Mouse (Mus musculus): ENCODE results near the gene Fut7. TPM values are rescaled to one million over a fixed set of nuclear protein-coding genes. Genes with fewer than 3 reads are reported as not detected.

Gene Fut7
- polyA plus RNA-seq, 1 experiment from 2014 or later: not detected

DNA sequence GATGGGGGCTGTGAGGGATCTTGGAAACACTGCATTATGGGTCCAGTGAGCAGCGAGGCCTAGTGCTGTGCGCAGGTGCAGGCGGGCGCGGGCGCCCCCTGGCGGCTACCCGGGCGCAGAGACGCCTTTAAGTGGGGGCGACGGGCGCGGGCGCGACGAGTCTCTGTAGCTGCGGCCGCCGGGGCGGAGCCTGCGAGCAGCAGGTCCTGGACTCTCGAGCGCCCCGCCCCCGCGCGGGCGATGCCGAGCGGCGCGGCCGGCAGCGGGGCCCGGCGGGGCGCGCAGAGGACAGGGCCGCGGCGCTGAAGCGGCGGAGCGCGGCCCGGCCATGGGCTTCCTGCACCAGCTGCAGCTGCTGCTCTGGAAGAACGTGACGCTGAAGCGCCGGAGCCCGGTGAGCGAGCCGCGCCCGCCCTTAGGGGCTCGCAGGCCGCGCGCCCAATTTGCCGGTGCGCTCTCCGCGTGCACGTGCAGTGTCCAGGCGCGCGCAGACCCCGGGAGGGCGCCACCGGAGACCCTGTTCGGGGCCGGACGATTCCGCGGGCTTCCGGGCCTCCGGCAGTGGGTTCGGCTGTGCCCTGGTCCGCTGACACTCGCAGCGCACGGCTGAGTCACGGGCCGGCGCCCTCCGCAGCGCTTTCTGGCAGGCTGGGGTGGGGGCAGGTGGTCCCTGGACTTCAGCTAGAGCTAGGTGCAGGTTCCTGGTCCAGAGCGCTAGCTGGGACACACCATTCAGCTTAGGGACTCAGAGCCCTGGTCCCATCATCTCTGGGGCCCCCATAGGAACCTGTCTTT lies 5.6 kb downstream of the Fut7 start, which contains the start of gene Abca2:
TSS of gene Abca2 (plus strand) at position 262 of the 795 bp plus-strand sequence.
- under 1% methylated on average over 89 of the region's 89 CpGs for WGBS
- H3K27me3 ChIP-seq (ENCODE audit: insufficient read depth, poor library complexity, severe bottlenecking): peaks cover 78% of the 10 kb centered on the region

GRCm38 (mm10) chr2:25429435-25430180 lies 6.5 kb downstream of the Fut7 start:
- peak overlapping the region; percentile 85 for H3K4me3 ChIP-seq
- no peaks in the 10 kb centered on the region for H3K36me3 ChIP-seq
- no peaks in the 10 kb centered on the region for H3K9me3 ChIP-seq
- no peak for DNase-seq (ENCODE audit: low spot score)
- peak overlapping the region; percentile 92; the same call in 1 of the 2 replicates for H3K27ac ChIP-seq
- peaks cover 51% of the 10 kb centered on the region for H3K4me1 ChIP-seq (replicated peaks)
- peaks cover 76% of the 10 kb centered on the region for H3K27me3 ChIP-seq (ENCODE audit: insufficient read depth, poor library complexity, severe bottlenecking)
- WGBS: 72% methylated on average over 5 of the region's 5 CpGs

More for the DNA sequence above, 5.6 kb downstream of the Fut7 start, which contains the start of gene Abca2:
- DNase-seq (ENCODE audit: low spot score): peak; percentile 95
- Histone ChIP-seq H3K4me3 (peak within 1 kb of the TSS; percentile 85), H3K27ac (peak within 1 kb of the TSS; percentile 92), H3K36me3 (no peaks in the 10 kb centered on the region), H3K4me1 (replicated peaks) (peaks cover 51% of the 10 kb centered on the region), H3K9me3 (no peaks in the 10 kb centered on the region)

DNA sequence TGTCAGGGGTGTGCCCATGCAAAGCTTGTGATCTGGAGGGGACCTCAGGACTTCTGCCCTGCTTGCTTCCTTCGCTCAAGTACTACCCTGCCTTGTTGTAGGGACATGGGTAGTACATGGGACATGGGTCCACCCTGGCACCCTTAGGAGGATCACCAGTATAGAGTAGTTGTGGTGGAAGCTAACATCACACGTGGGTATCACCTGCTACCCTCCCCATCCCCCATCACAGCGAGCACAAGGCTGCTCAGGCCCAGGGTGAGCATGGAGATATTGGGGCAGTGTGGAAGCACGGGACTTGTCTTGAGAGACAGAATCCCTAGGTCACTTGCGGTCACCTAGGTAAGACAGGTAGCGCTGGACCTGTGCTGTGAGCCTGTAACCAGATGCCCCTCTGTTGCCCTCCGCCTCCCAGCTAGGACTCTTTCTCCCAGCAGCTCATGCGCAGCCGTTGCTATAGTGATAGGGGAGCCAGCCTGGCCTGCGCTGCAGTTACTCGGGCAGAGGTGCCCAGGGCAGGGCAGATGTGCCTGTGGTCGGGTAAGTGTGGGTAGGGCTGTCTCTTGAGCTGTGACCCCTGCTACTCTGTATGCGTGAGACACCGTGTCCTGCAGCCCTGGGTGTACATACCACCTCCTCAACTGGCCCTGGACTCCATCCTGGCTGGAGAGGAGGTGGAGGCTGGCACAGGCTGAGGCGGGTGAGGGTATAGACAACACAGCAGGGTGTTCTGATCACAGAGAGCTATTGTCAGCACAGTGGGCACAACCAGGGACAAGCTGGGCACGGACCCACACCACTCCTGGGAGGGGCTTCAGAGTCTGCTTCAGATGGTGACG lies 7.5 kb downstream of the Fut7 start:
- peaks cover 7% of the 10 kb centered on the region; the same call in 1 of the 2 replicates for H3K36me3 ChIP-seq
- no peaks in the 10 kb centered on the region for H3K9me3 ChIP-seq
- no peak overlapping the region; the same call in 1 of the 2 replicates for H3K4me3 ChIP-seq
- peak overlapping the region; percentile 36; the same call in 1 of the 2 replicates for H3K27ac ChIP-seq
- 53% methylated on average over 17 of the region's 17 CpGs for WGBS
- DNase-seq (ENCODE audit: low spot score): peak; percentile 21
- peaks cover 51% of the 10 kb centered on the region for H3K4me1 ChIP-seq (replicated peaks)
- peaks cover 69% of the 10 kb centered on the region for H3K27me3 ChIP-seq (ENCODE audit: insufficient read depth, poor library complexity, severe bottlenecking)

DNA sequence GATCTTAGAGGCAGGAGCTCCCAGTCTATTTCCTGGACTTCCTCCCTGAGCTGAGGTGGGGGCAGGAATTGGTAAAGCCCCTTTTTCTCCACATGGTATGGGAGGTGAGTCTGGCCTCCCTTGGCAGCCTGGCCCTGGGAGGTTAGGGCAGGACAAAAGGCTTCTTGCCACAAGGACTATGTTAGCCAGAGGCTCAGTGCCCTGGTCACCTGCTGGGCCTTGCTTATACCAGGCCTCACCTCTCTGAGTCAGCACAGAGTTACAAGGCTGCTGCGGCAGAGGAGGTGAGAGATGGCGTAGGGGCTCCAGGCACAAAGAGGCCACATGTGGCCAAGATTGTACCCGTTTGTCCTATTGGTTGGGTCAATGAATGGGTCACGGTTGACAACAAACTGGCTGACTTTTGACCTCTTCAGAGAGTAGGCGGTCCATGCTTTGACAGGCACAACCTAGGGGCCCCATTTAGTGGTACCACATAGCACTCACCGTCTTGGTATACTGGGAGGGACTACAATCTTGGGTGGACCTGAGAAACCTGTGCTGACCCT lies 8.3 kb downstream of the Fut7 start:
- H3K27me3 ChIP-seq (ENCODE audit: insufficient read depth, poor library complexity, severe bottlenecking): peaks cover 61% of the 10 kb centered on the region
- peaks cover 51% of the 10 kb centered on the region for H3K4me1 ChIP-seq (replicated peaks)
- no peak for DNase-seq (ENCODE audit: low spot score)
- H3K4me3 ChIP-seq: no peak overlapping the region; the same call in 1 of the 2 replicates
- H3K36me3 ChIP-seq: peaks cover 10% of the 10 kb centered on the region; the same call in 1 of the 2 replicates
- WGBS: 35% methylated on average over 6 of the region's 6 CpGs
- no peak overlapping the region for H3K27ac ChIP-seq
- H3K9me3 ChIP-seq: no peaks in the 10 kb centered on the region

GRCm38 (mm10) chr2:25432326-25433098 lies 9.4 kb downstream of the Fut7 start:
- Histone ChIP-seq H3K9me3 (no peaks in the 10 kb centered on the region), H3K4me3 (no peak overlapping the region), H3K27me3 (ENCODE audit: insufficient read depth, poor library complexity, severe bottlenecking) (peaks cover 56% of the 10 kb centered on the region), H3K36me3 (peaks cover 19% of the 10 kb centered on the region), H3K27ac (no peak overlapping the region), H3K4me1 (replicated peaks) (peaks cover 51% of the 10 kb centered on the region)
- DNase-seq (ENCODE audit: low spot score): no peak
- WGBS: 77% methylated on average over 11 of the region's 11 CpGs

- Histone ChIP-seq H3K4me3 (no peak overlapping the region), H3K27me3 (ENCODE audit: insufficient read depth, poor library complexity, severe bottlenecking) (peaks cover 56% of the 10 kb centered on the region), H3K4me1 (replicated peaks) (peaks cover 49% of the 10 kb centered on the region), H3K36me3 (peaks cover 25% of the 10 kb centered on the region), H3K27ac (no peak overlapping the region), H3K9me3 (no peaks in the 10 kb centered on the region)
- 89% methylated on average over 17 of the region's 17 CpGs for WGBS
- DNase-seq (ENCODE audit: low spot score): no peak
Measured at GRCm38 (mm10) chr2:25433101-25433500, 10.0 kb downstream of the Fut7 start.

DNA sequence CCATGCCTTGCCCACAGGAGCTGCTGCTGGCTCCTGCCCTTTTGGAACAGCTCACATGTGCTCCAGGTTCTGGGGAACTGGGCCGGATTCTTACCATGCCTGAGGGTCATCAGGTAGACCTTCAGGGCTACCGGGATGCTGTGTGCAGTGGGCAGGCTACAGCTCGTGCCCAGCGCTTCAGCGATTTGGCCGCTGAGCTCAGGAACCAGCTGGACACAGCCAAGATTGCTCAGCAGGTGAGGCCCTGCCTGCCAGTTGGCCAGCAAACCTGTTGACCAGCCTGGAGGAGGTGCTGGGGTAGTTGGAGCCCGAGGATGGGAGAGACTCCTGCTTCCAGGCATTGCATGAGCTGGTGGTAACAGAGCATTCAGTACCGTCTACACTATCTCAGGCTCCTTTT lies 11.2 kb downstream of the Fut7 start:
- Histone ChIP-seq H3K4me1 (replicated peaks) (peaks cover 39% of the 10 kb centered on the region), H3K27me3 (ENCODE audit: insufficient read depth, poor library complexity, severe bottlenecking) (peaks cover 52% of the 10 kb centered on the region), H3K36me3 (peaks cover 37% of the 10 kb centered on the region), H3K4me3 (no peak overlapping the region), H3K27ac (no peak overlapping the region), H3K9me3 (no peaks in the 10 kb centered on the region)
- WGBS: 88% methylated on average over 8 of the region's 8 CpGs
- DNase-seq (ENCODE audit: low spot score): no peak

GRCm38 (mm10) chr2:25436286-25436820 lies 13.3 kb downstream of the Fut7 start:
- 94% methylated on average over 10 of the region's 10 CpGs for WGBS

DNA sequence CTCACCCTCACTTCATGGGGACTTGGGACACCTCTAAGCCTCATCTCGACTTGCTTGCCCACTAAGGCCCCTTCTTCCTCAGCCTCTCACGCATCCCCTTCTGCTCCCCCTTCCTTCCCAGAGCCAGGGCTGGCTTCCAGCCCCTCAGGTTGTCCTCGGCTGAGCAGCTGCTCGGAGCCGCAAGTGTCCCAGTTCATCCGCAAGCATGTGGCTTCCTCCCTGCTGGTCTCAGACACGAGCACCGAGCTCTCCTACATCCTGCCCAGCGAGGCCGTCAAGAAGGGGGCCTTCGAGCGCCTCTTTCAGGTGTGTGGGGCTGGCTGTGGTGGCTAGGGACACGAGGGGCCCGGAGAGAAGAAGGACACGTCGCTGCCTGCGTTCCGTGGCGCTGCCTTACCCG lies 18.0 kb downstream of the Fut7 start:
- H3K4me3 ChIP-seq: no peak overlapping the region
- no peaks in the 10 kb centered on the region for H3K27me3 ChIP-seq (ENCODE audit: insufficient read depth, poor library complexity, severe bottlenecking)
- no peaks in the 10 kb centered on the region for H3K9me3 ChIP-seq
- no peak overlapping the region for H3K27ac ChIP-seq
- H3K4me1 ChIP-seq (replicated peaks): no peaks in the 10 kb centered on the region
- no peak for DNase-seq (ENCODE audit: low spot score)
- 86% methylated on average over 20 of the region's 20 CpGs for WGBS
- H3K36me3 ChIP-seq: peaks cover 91% of the 10 kb centered on the region

More at GRCm38 (mm10) chr2:25436286-25436820, 13.3 kb downstream of the Fut7 start:
- Histone ChIP-seq H3K9me3 (no peaks in the 10 kb centered on the region), H3K4me3 (no peak overlapping the region), H3K27ac (no peak overlapping the region), H3K27me3 (ENCODE audit: insufficient read depth, poor library complexity, severe bottlenecking) (peaks cover 31% of the 10 kb centered on the region), H3K4me1 (replicated peaks) (peaks cover 18% of the 10 kb centered on the region), H3K36me3 (peaks cover 51% of the 10 kb centered on the region)
- no peak for DNase-seq (ENCODE audit: low spot score)

DNA sequence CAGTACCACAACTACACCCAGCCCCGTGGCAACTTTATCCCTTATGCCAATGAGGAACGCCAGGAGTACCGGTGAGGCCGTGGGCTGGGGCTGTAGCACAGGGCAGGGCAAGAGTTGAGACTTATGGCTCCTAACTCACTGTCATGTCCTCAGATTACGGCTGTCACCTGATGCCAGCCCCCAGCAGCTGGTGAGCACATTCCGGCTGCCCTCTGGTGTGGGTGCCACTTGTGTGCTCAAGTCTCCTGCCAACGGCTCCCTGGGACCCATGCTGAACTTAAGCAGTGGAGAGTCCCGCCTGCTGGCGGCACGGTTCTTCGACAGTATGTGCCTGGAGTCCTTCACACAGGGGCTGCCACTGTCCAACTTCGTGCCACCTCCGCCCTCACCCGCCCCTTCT lies 19.6 kb downstream of the Fut7 start:
- H3K4me3 ChIP-seq: no peak overlapping the region
- H3K27me3 ChIP-seq (ENCODE audit: insufficient read depth, poor library complexity, severe bottlenecking): no peaks in the 10 kb centered on the region
- H3K36me3 ChIP-seq: peaks cover 92% of the 10 kb centered on the region
- H3K27ac ChIP-seq: no peak overlapping the region
- no peak for DNase-seq (ENCODE audit: low spot score)
- no peaks in the 10 kb centered on the region for H3K4me1 ChIP-seq (replicated peaks)
- H3K9me3 ChIP-seq: no peaks in the 10 kb centered on the region
- WGBS: 90% methylated on average over 14 of the region's 14 CpGs

DNA sequence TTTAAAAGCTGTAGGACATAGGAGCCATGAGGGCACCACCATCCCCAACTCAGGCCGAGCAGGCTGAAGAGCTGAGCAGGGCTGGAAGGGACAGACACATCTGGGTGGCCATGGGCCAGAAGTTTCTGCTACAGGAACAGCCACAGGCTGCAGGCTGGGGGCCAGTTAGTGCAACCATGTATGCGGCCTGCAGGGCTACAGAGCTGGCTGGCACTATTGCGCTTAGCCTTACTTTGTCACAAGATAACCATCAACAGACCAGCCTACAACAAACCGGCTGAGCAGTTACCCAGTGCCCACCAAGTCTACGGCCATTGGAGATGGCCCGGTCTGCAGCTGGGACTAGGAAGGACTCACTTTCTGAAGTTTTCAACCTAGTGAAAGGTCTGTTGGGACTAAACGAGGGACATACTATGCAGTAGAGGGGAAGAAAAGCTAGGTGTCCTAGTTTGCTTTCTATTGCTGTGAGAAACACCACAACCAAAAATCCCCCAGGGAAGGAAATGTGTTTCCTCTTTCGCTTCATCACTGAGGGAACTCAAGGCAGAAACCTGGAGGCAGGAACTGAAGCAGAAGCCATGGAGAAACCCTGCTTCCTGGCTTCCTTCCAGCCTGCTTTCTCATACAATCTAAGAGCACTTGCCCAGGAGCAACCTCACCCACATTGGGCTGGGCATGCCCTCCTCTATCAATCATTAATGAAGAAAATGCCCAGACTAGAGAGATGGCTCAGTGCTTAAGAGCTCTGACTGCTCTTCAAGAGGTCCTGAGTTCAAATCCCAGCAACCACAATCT lies 28.0 kb downstream of the Fut7 start:
- DNase-seq (ENCODE audit: low spot score): no peak
- WGBS: 84% methylated on average over 8 of the region's 8 CpGs

More for the DNA sequence above, 28.0 kb downstream of the Fut7 start:
- Histone ChIP-seq H3K27me3 (ENCODE audit: insufficient read depth, poor library complexity, severe bottlenecking) (no peaks in the 10 kb centered on the region), H3K36me3 (peaks cover 22% of the 10 kb centered on the region), H3K9me3 (no peaks in the 10 kb centered on the region), H3K4me1 (replicated peaks) (no peaks in the 10 kb centered on the region), H3K4me3 (no peak overlapping the region), H3K27ac (no peak overlapping the region)
